Mouse (Mus musculus): ENCODE data around the gene Gm12569. TPM values are rescaled to one million over a fixed set of nuclear protein-coding genes. Genes with fewer than 3 reads are reported as not detected.

The Gm12569 gene
- total and polyA plus RNA-seq, 2 experiments from 2014 or later, result not detected

DNA sequence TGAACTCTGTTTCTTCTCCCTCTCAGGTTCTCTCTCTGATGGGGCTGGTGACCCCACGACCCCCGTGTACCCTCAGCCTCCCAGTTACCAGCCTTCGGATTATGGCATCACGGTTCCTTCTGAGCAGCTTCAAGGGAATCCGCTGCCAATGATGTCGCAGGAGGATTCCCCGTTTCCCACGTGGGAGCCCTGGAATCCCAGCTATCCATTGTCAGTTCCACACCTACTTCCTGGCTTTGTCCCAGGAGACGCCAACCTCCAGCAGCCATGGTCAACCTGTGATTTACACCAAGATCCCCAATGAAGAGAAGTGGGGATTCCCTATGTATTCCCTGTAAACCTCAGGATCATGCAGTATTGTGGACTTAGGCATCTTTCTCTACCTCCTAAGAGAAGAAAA, 14.4 kb downstream of the Gm12569 start:
- no peak for ATAC-seq
- Histone ChIP-seq H3K4me3 (ENCODE audit: low read length) (no peak overlapping the region), H3K36me3 (ENCODE audit: insufficient read depth, low read length) (no peaks in the 10 kb centered on the region), H3K9me3 (ENCODE audit: low read length) (no peaks in the 10 kb centered on the region), H3K27ac (no peak overlapping the region), H3K27me3 (ENCODE audit: insufficient read depth, low read length) (no peaks in the 10 kb centered on the region), H3K4me1 (ENCODE audit: insufficient read depth, low read length) (no peaks in the 10 kb centered on the region), H3K4me2 (ENCODE audit: low read depth, low read length) (no peak overlapping the region), H3K9ac (replicated peaks; ENCODE audit: low read length) (no peak overlapping the region)
- DNase-seq (ENCODE audit: low spot score), result no peak
- TF ChIP-seq CTCF (IDR thresholded peaks at IDR 0.05; ENCODE audit: low read depth), result no peak
- 87% methylated on average over 9 of the region's 9 CpGs for WGBS

DNA sequence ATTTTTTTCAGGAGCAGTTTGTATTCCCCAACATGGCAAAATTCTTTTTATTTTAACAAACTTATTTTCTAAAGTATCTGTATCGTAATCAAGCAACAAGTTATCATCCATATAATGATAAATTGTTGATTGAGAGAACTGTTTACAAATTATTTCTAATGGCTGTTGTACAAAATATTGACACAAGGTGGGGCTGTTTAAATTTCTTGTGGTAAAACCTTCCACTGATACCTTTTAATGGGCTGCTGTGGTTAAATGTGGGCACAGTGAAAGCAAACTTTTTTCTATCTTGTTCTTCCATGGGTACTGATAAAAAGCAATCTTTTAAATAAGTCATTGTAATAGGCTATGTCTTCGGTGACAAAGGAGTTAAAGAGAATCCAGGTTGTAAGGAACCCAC, 22.6 kb downstream of the Gm12569 start:
- Histone ChIP-seq H3K4me1 (ENCODE audit: insufficient read depth, low read length) (no peaks in the 10 kb centered on the region), H3K9ac (replicated peaks; ENCODE audit: low read length) (no peak overlapping the region), H3K9me3 (ENCODE audit: low read length) (no peaks in the 10 kb centered on the region), H3K36me3 (ENCODE audit: insufficient read depth, low read length) (no peaks in the 10 kb centered on the region), H3K4me3 (ENCODE audit: low read length) (no peak overlapping the region), H3K27me3 (ENCODE audit: insufficient read depth, low read length) (no peaks in the 10 kb centered on the region), H3K4me2 (ENCODE audit: low read depth, low read length) (no peak overlapping the region), H3K27ac (no peak overlapping the region)
- DNase-seq (ENCODE audit: low spot score), result no peak
- WGBS, result 92% methylated on average over 2 of the region's 2 CpGs
- TF ChIP-seq CTCF (IDR thresholded peaks at IDR 0.05; ENCODE audit: low read depth), result no peak
- ATAC-seq, result no peak

DNA sequence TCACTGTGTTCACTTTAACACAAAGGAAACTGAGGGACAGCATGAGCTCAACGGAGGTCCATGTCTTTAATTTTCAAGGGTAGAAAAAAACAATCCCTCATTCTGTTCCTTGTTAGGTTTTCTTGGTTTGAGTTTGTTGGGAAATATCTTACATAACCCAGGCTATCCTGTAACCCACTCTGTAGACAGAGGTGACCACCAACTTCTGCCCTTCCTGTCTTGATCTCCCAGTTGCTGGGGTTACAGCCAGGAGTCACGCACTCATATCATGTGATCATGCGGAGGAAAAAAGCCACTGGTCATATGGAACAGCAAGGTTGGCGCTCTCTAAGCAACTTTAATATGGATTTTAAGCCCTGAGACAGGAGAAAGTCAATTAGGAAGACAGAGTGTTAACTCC, 36.7 kb downstream of the Gm12569 start:
- Histone ChIP-seq H3K27ac (no peak overlapping the region), H3K36me3 (ENCODE audit: insufficient read depth, low read length) (no peaks in the 10 kb centered on the region), H3K9me3 (ENCODE audit: low read length) (no peaks in the 10 kb centered on the region), H3K4me1 (ENCODE audit: insufficient read depth, low read length) (no peaks in the 10 kb centered on the region), H3K27me3 (ENCODE audit: insufficient read depth, low read length) (no peaks in the 10 kb centered on the region), H3K9ac (replicated peaks; ENCODE audit: low read length) (no peak overlapping the region), H3K4me2 (ENCODE audit: low read depth, low read length) (no peak overlapping the region), H3K4me3 (ENCODE audit: low read length) (no peak overlapping the region)
- no peak for ATAC-seq
- 88% methylated on average over 4 of the region's 4 CpGs for WGBS
- DNase-seq (ENCODE audit: low spot score), result no peak
- no peak for TF ChIP-seq CTCF (IDR thresholded peaks at IDR 0.05; ENCODE audit: low read depth)

DNA sequence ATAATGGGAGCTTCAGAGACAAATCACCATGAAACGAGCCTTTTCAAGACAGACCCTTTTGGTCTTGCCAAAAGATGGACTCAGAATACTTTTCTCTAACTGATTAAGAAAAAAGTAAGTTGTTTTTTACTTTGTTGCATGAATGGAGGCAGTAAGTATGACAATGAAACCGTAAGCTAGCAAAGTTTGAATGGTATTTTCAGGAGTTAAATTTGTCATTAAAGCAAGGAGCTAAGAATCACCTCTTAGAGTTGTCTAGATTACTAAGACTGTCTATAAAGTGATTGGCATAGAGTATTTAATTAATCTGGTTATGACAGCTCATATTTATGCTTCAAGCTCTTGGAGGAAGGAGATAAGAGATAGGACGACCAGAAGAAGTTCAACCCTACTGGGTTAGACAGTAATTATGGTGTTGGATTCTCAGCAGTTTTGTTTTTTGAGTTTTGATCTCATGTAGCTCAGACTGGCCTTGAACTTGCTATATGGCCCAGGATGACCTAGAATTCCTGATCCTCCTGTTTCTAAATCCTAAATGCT, 41.5 kb downstream of the Gm12569 start, which contains the start of gene Clk4:
TSS of gene Clk4 (plus strand) at position 51 of the 540 bp plus-strand sequence.
- H3K27ac ChIP-seq, result peak within 1 kb of the TSS; percentile 99
- H3K9me3 ChIP-seq (ENCODE audit: low read length), result no peaks in the 10 kb centered on the region
- no peak for TF ChIP-seq CTCF (IDR thresholded peaks at IDR 0.05; ENCODE audit: low read depth)
- H3K4me1 ChIP-seq (ENCODE audit: insufficient read depth, low read length), result peaks cover 16% of the 10 kb centered on the region; the same call in 1 of the 2 replicates
- peak within 1 kb of the TSS; percentile 97 for H3K4me3 ChIP-seq (ENCODE audit: low read length)
- ATAC-seq (no peak), DNase-seq (ENCODE audit: low spot score) (no peak)
- H3K27me3 ChIP-seq (ENCODE audit: insufficient read depth, low read length), result no peaks in the 10 kb centered on the region
- peak within 1 kb of the TSS; percentile 62 for H3K4me2 ChIP-seq (ENCODE audit: low read depth, low read length)
- no peaks in the 10 kb centered on the region for H3K36me3 ChIP-seq (ENCODE audit: insufficient read depth, low read length)
- H3K9ac ChIP-seq (replicated peaks; ENCODE audit: low read length), result peak within 1 kb of the TSS; percentile 99
- WGBS, result 73% methylated on average over 3 of the region's 3 CpGs

DNA sequence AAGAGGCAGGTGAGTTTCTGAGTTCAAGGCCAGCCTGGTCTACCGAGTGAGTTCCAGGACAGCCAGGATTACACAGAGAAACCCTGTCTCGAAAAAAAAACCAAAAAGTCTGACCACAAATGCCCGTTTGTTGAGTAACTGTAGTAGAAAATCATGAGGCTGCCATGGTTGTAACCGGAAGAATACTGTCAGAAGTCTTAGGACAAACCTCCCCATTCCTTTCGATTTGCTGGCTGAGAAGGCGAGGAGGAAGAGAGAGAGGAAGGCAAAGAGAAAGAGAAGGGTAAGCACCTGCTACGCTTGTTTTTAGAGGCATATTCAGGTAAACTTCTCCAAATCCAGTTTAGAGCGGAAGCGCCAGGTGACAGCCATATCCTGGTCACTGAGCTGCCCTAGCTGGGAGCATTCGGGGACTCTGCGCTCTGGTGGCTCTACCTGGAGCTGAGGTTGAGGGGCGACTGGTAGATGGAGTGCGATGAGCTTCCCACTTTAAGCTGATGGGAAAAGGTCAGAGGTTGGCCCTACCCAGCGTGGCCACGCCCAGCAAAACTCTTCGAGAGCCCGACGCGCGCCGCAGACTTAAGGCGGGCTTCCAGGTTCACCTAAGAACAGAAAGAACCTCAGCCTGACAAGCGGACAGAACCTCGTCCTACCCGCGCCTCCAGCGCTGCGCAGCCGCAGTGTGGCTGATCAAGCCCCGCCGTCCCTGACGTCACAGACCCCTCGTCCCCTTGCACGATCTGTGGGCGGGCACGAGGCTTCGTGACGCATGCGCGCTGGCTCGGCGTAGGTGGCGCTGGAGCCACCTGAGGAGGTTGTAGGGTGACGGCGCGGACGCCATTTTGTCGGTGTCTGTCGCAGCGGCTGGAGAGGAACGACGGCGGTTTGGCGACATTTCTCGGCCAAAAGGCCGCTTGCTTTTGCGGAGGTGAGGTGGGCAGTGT, 42.3 kb downstream of the Gm12569 start, which contains the start of gene BC049762:
TSS of gene BC049762 (minus strand) at position 705 of the 944 bp plus-strand sequence.
- 9% methylated on average over 57 of the region's 57 CpGs for WGBS
- H3K4me1 ChIP-seq (ENCODE audit: insufficient read depth, low read length), result peaks cover 16% of the 10 kb centered on the region; the same call in 1 of the 2 replicates
- peak; percentile 59 for TF ChIP-seq CTCF (IDR thresholded peaks at IDR 0.05; ENCODE audit: low read depth)

DNA sequence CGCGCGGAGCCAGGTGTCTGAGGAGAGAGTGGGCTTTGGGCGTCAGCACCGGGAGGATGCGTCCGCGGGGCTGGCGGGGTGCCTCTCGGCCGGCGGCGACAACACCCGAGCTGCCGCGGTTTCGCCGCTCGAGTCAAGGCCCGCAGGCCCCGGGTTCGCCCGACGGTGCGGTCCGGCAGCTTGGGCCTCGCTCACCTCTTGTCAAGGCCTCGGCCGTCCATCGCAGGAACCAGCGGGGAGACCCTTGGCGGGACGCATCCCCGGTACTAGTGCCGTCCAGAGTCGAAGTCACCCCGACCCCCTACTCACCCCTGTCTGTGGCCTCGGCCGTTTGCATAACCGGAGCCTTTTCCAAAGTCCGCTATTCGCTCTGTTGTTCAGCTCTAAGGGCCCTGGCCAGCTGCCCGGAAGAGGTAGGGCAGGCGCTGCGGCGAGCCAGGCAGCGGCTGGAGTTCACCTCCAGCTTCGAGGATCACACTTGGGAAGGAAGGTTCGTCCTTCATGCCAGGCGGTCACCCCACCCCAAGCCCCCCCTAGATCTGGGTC, 43.1 kb downstream of the Gm12569 start:
- H3K4me2 ChIP-seq (ENCODE audit: low read depth, low read length), result peak overlapping the region; percentile 62
- H3K4me1 ChIP-seq (ENCODE audit: insufficient read depth, low read length), result peaks cover 16% of the 10 kb centered on the region; the same call in 1 of the 2 replicates
- no peaks in the 10 kb centered on the region for H3K9me3 ChIP-seq (ENCODE audit: low read length)
- ATAC-seq, result peak; percentile 70
- peak overlapping the region; percentile 97 for H3K4me3 ChIP-seq (ENCODE audit: low read length)
- H3K27ac ChIP-seq, result peak overlapping the region; percentile 99
- H3K9ac ChIP-seq (replicated peaks; ENCODE audit: low read length), result peak overlapping the region; percentile 99
- TF ChIP-seq CTCF (IDR thresholded peaks at IDR 0.05; ENCODE audit: low read depth), result no peak
- H3K36me3 ChIP-seq (ENCODE audit: insufficient read depth, low read length), result no peaks in the 10 kb centered on the region
- WGBS, result under 1% methylated on average over 50 of the region's 50 CpGs
- no peaks in the 10 kb centered on the region for H3K27me3 ChIP-seq (ENCODE audit: insufficient read depth, low read length)
- DNase-seq (ENCODE audit: low spot score), result peak; percentile 72

More for the DNA sequence above, 42.3 kb downstream of the Gm12569 start, which contains the start of gene BC049762:
- H3K4me2 ChIP-seq (ENCODE audit: low read depth, low read length), result peak within 1 kb of the TSS; percentile 62
- peak within 1 kb of the TSS; percentile 99 for H3K9ac ChIP-seq (replicated peaks; ENCODE audit: low read length)
- no peaks in the 10 kb centered on the region for H3K27me3 ChIP-seq (ENCODE audit: insufficient read depth, low read length)
- H3K36me3 ChIP-seq (ENCODE audit: insufficient read depth, low read length), result no peaks in the 10 kb centered on the region
- H3K9me3 ChIP-seq (ENCODE audit: low read length), result no peaks in the 10 kb centered on the region
- ATAC-seq (peak; percentile 99), DNase-seq (ENCODE audit: low spot score) (peak; percentile 100)
- peak within 1 kb of the TSS; percentile 97 for H3K4me3 ChIP-seq (ENCODE audit: low read length)
- H3K27ac ChIP-seq, result peak within 1 kb of the TSS; percentile 99
